Mouse (Mus musculus) cerebellum, postnatal 14 days (tissue): ENCODE data around the gene Adap2.
A peak's percentile ranks its signal among the peaks of the same experiment; 100 is the strongest.
"Not testable (repeated sequence)": the region's sequence is repeated elsewhere in the genome, so short reads cannot be mapped to it uniquely, and the experiment has no call there.

ENCODE experiments used
- DNase-seq, 2 experiments: peaks; one replicate each; pipeline ENCODE4 v3.0.0; 2021; ENCODE audit warnings: mixed read lengths in 2 of 2

Adap2 gene

DNA sequence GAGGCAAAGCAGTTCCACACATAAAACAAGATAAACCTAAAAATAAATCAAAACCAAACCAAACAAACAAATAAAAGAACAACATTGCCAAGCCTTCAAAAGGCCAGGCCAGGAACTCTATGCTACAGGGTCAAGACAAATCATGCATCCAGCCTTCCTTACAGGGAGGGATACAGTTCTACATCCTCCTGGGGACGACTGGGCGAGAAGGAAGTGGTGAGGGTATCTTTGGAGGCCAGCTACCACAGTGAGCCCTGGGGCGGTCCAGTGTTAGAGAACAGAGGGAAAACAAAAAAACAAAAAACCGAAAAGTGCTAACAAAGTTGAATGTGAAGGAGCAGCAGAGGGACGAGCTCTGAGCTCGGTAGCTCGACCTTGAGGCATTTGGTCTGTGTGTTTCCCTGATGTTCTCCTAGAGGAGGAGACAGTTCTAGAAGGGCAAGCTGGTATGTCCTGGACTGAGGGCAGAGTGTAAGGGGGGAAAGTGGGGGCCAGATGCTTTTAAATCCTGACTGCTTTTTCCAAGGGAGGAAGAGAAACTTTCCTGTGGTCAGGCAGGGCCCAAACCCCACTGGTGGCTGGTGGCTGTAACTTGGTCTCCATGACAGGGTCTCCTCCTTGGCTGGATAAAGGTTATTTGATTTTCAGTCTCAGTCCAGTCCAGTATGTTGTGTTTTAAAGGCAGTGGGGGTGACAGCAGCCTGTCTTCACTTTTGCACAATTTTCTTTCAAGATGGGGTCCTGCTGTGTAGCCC is 9.6 kb downstream of the Adap2 start:
- no peak for DNase-seq

DNA sequence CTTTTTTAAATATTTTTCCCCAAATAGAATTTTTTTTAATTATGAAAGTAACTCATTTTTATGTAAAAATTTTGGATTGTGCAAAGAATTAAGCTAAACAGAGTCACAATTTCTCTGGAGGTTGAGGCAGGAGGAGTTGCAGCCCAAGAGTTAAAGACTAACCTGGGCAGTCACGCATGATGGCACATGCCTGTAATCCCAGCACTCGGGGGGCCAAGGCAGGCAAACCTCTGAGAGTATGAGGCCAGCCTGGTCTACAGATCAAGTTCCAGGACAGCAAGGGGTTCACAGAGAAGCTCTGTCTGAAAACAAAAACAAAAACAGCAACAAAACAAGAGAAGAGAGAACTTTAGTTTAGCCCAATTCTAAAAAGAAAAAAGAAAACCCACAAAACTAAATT is 10.3 kb downstream of the Adap2 start:
- no peak for DNase-seq

- no peak for DNase-seq
Observed at GRCm38 (mm10) chr11:80168121-80168520, 14.2 kb downstream of the Adap2 start.

GRCm38 (mm10) chr11:80168611-80169249 is 14.8 kb downstream of the Adap2 start:
- DNase-seq: no peak

GRCm38 (mm10) chr11:80169629-80170028 is 15.7 kb downstream of the Adap2 start:
- DNase-seq: no peak

GRCm38 (mm10) chr11:80170351-80170750 is 16.4 kb downstream of the Adap2 start:
- no peak for DNase-seq

- no peak for DNase-seq
Observed at GRCm38 (mm10) chr11:80171884-80172283, 18.0 kb downstream of the Adap2 start.

DNA sequence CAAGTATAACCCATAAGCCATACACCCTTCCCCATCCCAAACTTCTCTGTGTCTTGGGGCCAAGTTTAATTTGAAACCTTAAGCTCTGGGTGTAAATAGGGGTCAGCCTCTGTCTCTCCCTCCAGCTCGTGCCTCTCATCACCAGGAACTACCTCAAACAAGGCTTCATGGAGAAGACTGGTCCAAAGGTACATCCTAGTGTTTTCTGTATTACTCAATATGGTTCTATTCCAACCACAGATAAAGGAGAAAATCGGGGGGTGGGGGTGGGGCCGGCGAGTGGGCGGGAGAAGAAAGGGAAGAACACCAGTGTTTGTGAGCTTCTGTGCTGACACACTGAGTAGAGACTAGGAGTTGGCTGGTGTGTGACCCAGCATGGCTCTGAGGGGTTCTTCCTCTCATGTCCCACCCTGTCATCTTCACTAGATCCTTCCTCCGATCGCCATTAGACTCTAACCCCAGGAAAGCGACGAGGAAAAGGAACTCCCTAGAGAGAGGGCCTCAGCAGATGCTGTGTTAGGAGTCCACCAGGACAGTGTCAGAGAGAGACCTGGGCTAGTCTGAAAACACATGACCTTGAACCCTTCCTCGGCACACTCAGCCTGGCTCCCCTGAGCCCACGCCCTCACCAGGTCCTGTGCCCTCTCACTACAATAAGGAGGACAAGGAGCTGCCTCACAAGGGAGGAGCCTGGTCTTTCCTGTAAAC is 20.2 kb downstream of the Adap2 start:
- no peak for DNase-seq

- no peak for DNase-seq
Observed at GRCm38 (mm10) chr11:80176911-80177895, 23.3 kb downstream of the Adap2 start.

DNA sequence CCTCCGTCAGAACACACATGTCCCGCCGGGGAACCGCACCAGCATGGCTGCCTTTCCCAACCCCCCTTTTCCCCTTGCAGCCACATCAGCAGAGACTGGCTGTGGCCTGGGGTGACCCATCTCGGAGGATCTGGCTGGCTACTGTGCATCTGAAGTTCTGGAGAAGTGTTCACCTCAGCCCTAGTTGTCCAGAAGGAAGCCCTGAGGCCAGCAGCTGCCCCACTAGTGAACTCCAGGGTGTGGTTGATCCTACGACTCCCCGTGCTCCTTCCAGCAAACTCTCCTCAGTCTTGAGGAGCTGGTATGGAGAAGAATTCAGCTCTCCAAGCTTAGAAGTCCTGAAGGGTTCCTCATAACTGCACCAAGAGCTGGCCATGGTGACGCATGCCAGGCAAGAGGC is 24.4 kb downstream of the Adap2 start:
- DNase-seq: no peak

DNA sequence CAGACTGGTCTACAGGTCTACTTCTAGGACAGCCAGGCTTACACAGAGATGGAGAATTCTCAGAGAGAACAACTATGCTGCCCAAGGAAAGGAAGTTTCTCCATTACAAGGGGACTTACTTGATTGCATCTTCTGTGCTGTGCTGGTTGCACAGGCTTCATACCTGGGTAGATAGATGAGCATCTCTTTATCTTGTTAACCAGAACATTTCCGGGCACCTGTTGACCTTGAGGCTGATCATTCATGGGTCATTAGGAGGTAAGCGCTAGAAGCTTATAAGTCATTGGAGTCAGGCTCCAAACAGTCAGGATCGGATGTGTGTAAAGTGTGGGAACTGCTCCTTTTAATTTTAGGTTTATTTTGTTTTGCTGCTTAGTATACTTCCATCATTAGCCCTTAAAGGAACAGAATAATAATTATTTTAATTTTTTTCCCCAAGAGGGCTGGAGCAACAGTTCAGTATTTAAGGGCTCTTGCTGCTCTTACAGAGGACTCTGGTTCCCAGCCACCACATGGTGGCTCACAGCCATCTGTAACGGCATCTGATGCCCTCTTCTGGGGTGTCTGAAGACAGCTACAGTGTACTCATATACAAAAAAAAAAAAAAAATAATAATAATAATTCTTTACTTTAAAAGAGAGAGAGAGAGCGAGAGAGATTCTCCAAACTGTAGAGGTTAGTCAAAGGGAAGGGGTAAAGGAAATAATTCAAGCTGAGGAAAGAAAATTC is 27.3 kb downstream of the Adap2 start:
- peak in 1 of 2 experiments; percentile 18 for DNase-seq

- DNase-seq: not testable (repeated sequence)
Observed at GRCm38 (mm10) chr11:80183054-80183704, 29.3 kb downstream of the Adap2 start.

DNA sequence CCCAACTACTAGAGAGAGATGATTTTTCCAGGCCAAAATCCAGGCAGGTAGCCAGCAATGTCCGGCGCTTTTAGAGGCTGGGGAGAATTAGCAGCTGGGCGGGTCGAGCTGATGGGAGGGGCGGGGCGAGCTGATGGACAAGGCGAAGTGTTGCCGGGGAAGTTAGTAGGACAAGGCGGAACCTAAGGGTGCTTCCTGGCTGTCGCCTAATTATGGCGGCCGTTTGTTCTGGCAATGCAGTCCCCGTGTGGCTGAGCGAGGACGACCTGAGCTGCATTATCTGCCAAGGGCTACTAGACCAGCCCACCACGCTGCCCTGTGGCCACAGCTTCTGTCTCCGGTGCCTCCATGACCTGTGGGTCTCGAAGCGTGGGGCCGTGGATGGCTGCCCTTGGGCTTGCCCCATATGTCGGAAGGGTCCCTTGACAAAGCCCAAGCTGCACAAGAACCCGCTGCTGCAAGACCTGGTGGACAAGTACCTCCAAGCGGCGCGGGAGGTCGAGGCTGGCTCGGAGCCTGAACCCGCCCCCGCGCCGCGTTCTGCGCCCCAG is 29.9 kb downstream of the Adap2 start, which contains the start of gene Rnf135:
Rnf135 (plus strand) TSS at position 147 of the 551 bp plus-strand sequence.
- DNase-seq: peak; percentile 93 to 96

DNA sequence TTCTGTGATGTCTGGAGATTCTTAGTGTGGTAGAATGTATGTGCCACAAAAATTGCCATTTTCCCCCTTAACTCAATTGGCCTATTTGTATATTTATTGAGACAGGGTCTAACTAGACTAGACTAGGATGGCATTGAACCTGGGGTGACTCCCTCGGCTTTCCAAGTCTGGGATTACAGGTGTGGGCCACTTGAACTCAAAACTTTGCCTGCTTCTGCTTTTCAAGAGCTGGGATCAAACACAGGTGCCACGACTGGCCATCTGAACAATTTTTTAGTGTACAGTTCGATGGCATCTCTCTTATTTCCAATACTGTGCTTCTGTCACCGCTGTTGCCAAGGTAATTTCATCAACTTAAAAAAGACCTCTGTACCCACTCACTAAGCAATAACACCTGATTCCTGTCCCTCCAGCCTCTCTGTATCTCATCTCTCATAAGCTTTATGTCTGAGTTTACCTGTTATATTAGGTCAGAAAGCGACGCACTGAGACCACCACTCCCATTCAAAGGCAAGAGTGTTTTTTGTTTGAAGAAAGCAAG is 30.7 kb downstream of the Adap2 start:
- no peak for DNase-seq

- not testable (repeated sequence) for DNase-seq
Observed at GRCm38 (mm10) chr11:80185441-80185976, 31.6 kb downstream of the Adap2 start.

DNA sequence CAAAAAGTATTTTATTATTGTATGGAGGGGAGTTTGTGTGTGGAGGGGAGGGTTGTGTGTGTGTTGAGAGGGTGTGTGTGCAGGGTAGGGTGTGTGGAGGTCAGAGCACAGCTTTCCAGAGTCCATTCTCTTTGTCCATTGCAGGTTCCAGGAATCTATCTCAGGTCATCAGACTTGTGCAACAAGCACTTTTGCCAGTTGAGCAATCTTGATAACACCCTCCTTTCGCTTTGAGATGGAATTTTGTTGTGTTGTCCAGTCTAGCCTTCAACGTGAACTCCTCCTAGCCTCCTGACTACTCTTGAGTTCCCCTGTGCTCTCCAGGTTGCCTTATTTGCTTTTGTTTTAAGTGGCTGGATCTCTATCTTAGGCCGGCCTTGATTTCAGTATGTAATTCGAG is 36.4 kb downstream of the Adap2 start:
- DNase-seq: no peak

- no peak for DNase-seq
Observed at GRCm38 (mm10) chr11:80193827-80194226, 39.9 kb downstream of the Adap2 start.

DNA sequence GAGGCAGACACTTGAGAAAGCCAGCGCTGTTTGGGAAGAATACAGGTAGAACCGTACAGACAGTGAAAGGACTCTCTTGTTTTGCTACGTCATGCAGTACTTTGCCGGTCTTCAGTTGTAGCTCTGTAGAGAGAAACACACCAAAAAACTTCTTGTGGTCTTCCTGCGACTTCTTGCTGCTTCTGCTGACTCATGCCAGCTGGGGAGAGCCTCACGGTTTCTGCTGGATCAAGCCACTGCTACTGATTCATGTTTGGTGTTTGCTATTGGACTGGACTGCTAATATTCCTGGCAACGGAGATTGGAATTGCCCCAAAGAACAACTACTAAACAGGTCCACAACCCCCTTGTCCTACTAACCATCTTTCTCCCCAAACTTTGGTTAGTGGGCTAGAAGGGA is 42.4 kb downstream of the Adap2 start:
- no peak for DNase-seq

GRCm38 (mm10) chr11:80199316-80199715 is 45.4 kb downstream of the Adap2 start:
- DNase-seq: no peak

GRCm38 (mm10) chr11:80199773-80200172 is 45.9 kb downstream of the Adap2 start:
- DNase-seq: no peak
